Mouse (Mus musculus) intestine, embryonic 14.5 days (tissue): ENCODE measurements around the gene Robo1. TPM values are rescaled to one million over a fixed set of nuclear protein-coding genes. Genes with fewer than 3 reads are reported as not detected.

Source experiments
- ATAC-seq: fragments of 200-750 bp; cut with Nextera tagmentation; replicated peaks from 2 replicates; pipeline ENCODE4 v1.8.0; 2017; ENCODE audit warnings: low read depth, moderate number of reproducible peaks, moderate TSS enrichment, moderate library complexity; ENCODE audit not compliant: low FRiP score, low TSS enrichment
- DNase-seq: peaks from one replicate; pipeline ENCODE4 v3.0.0-alpha.2; 2018; ENCODE audit warnings: low spot score
- H3K27ac ChIP-seq: fragments of 300-500 bp; sonication (generic); 2 replicates; pipeline ENCODE4 v1.5.1; 2014; ENCODE audit warnings: low read depth, mild to moderate bottlenecking, control low read depth
- H3K27me3 ChIP-seq: fragments of 300-500 bp; sonication (generic); replicated peaks from 2 replicates; pipeline ENCODE4 v1.6.1; 2014; ENCODE audit warnings: low read length, control low read depth; ENCODE audit not compliant: control insufficient read depth, insufficient read depth
- H3K36me3 ChIP-seq: fragments of 300-500 bp; sonication (generic); 2 replicates; pipeline ENCODE4 v1.6.1; 2014; ENCODE audit warnings: low read length, control low read depth; ENCODE audit not compliant: control insufficient read depth, insufficient read depth
- H3K4me1 ChIP-seq: fragments of 300-500 bp; sonication (generic); replicated peaks from 2 replicates; pipeline ENCODE4 v1.6.1; 2014; ENCODE audit warnings: low read length, control low read depth, mixed read lengths; ENCODE audit not compliant: control insufficient read depth, insufficient read depth
- H3K4me2 ChIP-seq: fragments of 300-500 bp; sonication (generic); 2 replicates; pipeline ENCODE4 v1.6.1; 2014; ENCODE audit warnings: low read length
- H3K4me3 ChIP-seq: fragments of 300-500 bp; sonication (generic); 2 replicates; pipeline ENCODE4 v1.5.1; 2014; ENCODE audit warnings: low read depth, low read length, control low read depth, mixed read lengths
- H3K9ac ChIP-seq: fragments of 300-500 bp; sonication (generic); 2 replicates; pipeline ENCODE4 v1.6.1; 2014; ENCODE audit warnings: mild to moderate bottlenecking, low read length
- H3K9me3 ChIP-seq: fragments of 300-500 bp; sonication (generic); 2 replicates; pipeline ENCODE4 v1.6.1; 2016; ENCODE audit warnings: low read length, control low read depth; ENCODE audit not compliant: control insufficient read depth
- WGBS: fragments of 180-500 bp; shearing (Covaris S2); extraction: QIAGEN DNeasy Blood & Tissue Kit; methylation state at CpG from one replicate; pipeline ENCODE4 v1.1.7; 2014; 5-methylcytosine and 5-hydroxymethylcytosine counted together
- polyA plus RNA-seq: library from polyadenylated mRNA; unstranded; fragments of >200 nt; fragmentation: Nextera tagmentation; extraction: Ambion mirVana; gene quantifications from 2 replicates; pipeline ENCODE4 v1.2.1, GENCODE M21; 2014

Robo1 gene
- polyA plus RNA-seq, 1 experiment from 2014 or later = 24.1 TPM

DNA sequence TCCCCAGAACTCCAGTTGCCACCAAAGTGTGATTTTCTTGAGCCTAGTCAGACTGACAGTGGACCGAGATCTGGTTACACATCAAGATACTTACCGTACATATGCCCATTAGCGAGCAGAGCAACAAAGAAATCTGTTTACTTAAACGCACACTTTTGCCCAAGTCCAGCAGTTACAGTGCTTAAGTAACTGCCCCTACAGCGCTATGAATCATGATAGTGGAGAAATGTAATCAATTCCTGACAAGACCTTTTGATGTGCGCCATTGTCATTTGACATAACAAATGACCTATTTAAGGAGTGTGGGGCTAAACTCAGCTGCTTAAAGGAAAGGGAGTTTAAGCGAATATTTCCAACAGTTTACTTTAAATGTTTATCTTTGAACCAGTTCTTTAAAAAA lies 104.8 kb downstream of the Robo1 start:
- Histone ChIP-seq H3K4me3 (no peak overlapping the region), H3K27me3 (no peaks in the 10 kb centered on the region), H3K9ac (no peak overlapping the region), H3K9me3 (no peaks in the 10 kb centered on the region), H3K4me1 (peaks cover 4% of the 10 kb centered on the region; the same call in 1 of the 2 replicates), H3K27ac (no peak overlapping the region), H3K4me2 (0 out of 2 replicates have a peak overlapping the region, but pooled peaks have one; percentile 3), H3K36me3 (no peaks in the 10 kb centered on the region)
- ATAC-seq (no peak), DNase-seq (no peak)
- WGBS = 22% methylated on average over 7 of the region's 7 CpGs

DNA sequence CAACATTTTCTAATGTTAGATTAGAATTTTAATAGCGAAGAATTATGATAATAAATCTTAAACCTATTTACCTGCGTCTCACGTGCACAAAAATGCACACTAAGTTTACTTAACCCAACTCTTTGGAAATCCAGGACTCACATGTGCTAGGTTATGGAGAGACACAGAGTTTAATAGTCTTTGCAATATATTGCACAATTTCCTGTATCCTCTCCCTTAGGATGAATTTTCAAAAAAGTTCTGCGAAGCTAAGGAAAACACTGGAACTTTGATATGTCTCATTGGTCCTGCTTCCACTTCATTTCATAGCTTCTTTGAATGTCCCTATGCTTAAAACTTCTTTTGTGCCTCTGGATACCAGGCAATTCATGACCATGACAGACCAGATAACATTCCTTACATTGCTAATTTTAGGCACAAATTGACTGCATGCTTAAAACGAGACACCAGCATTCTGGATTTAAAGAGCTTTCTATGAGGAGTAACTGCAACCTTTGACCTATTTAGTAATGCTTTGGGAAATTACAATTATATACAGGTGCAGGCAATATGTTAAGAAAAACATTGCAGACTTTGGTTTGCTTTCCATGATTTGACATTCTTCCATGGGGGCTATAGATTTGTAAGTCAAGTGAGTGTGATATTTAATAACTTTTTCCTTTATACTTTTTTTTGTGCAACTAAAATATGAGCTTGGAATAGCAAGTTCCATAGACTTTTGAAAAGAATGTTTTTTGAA lies 111.4 kb downstream of the Robo1 start:
- H3K27me3 ChIP-seq = no peaks in the 10 kb centered on the region
- H3K4me3 ChIP-seq = no peak overlapping the region
- H3K4me1 ChIP-seq = no peaks in the 10 kb centered on the region
- no peaks in the 10 kb centered on the region for H3K9me3 ChIP-seq
- no peak overlapping the region for H3K9ac ChIP-seq
- no peak for DNase-seq
- H3K36me3 ChIP-seq = no peaks in the 10 kb centered on the region
- 73% methylated on average over 5 of the region's 5 CpGs for WGBS
- no peak overlapping the region for H3K4me2 ChIP-seq
- ATAC-seq = no peak
- no peak overlapping the region for H3K27ac ChIP-seq

DNA sequence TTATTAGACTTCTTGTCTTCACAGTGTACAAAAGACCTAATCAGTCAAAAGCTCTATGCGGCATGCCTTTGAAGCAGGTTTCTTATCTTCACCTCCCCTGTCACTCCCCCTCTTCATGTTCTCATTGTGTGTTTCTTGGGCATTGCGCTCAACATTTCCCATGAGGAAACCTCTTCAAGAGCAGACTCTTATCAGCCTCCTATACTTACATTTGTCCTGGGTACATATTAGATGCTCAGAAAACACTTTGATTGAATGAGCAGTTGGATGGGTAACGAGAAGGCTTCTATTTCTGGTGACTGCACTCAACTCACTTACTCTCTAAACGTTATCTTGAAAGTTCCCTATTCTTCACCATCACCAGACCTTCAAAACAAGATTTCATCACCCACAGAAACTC lies 114.3 kb downstream of the Robo1 start:
- Histone ChIP-seq H3K36me3 (no peaks in the 10 kb centered on the region), H3K9me3 (no peaks in the 10 kb centered on the region), H3K4me1 (no peaks in the 10 kb centered on the region), H3K4me3 (no peak overlapping the region), H3K4me2 (no peak overlapping the region), H3K9ac (no peak overlapping the region), H3K27ac (no peak overlapping the region), H3K27me3 (no peaks in the 10 kb centered on the region)
- 65% methylated on average over 4 of the region's 4 CpGs for WGBS
- ATAC-seq (no peak), DNase-seq (no peak)

DNA sequence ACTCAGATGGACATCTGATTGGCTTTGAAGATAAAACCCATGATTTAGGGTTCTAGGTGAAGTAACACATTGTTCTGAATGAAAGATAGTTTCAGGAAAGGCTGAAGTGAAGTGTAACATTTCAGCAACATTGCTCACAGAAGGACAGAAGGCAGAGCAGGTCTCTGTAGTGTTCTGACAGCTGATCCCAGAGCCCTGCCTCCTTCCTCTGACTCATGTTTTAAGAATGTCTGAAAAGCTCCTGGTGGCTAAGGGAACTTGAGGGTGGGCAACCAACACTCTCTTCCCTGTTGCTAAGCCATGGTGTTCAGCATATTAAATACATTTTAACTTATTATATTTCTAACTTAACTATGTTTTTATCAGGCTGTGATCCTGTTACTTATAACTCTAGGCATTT lies 126.3 kb downstream of the Robo1 start:
- no peak overlapping the region for H3K9ac ChIP-seq
- H3K4me3 ChIP-seq = no peak overlapping the region
- no peaks in the 10 kb centered on the region for H3K27me3 ChIP-seq
- no peak for ATAC-seq
- H3K4me2 ChIP-seq = no peak overlapping the region
- H3K36me3 ChIP-seq = no peaks in the 10 kb centered on the region
- H3K4me1 ChIP-seq = no peaks in the 10 kb centered on the region
- no peak overlapping the region for H3K27ac ChIP-seq
- no peaks in the 10 kb centered on the region for H3K9me3 ChIP-seq
- DNase-seq = no peak

DNA sequence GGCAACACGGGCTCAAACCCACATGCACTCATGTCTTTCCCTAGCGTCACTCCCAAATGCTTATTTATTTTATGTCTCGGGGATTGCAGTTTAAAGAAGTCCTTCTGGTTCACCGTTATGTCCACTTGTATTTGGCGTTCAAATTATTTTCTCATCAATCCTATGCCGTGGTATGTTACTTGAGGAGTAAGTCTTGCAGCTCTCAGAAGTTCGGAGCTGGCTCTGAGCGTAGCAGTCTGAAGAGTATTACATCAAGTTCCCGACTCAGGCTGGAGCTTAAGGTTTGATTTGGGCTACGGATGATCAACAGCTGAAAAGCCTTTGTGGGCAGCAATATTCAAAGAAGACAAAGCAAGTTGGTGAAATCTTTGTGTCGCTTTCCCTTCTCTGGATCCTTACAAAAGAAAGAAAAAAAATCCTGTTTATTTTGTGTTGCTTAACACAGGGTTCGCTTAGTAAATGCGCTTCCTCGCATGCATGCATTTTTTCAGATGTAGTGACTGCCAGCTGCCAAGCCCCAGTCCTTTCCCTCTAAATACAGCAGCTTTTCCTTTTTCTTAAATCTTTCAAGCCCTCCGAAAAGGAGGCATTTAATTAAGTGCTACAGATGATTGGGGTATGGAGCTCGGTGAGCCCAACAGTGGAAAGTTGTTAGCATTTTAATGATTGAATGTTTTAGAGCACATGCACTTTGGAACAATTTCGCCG lies 136.5 kb downstream of the Robo1 start:
- no peak overlapping the region for H3K9ac ChIP-seq
- no peaks in the 10 kb centered on the region for H3K9me3 ChIP-seq
- peak overlapping the region; percentile 34 for H3K4me2 ChIP-seq
- H3K27ac ChIP-seq = no peak overlapping the region
- no peak overlapping the region for H3K4me3 ChIP-seq
- DNase-seq (no peak), ATAC-seq (no peak)
- 62% methylated on average over 18 of the region's 18 CpGs for WGBS
- no peaks in the 10 kb centered on the region for H3K4me1 ChIP-seq
- no peaks in the 10 kb centered on the region for H3K36me3 ChIP-seq
- H3K27me3 ChIP-seq = no peaks in the 10 kb centered on the region

DNA sequence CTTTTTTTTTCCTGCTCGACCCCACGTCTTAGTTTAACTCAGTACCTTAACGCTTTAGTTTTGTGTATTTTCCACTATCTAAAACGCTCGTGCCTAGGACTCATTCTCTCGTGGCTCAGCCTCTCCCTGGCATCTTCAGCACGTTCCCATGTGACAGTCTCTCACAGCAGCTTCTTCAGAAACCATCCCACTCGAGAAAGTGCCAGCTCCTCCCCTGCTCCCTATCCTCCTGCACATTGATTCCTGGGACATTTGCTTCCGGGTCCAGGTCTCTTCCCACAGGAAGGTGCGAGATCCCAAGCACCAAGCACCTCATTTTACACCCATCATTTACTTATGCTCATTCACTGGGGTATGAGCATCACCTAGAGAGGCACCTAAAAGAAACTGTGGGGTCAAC lies 150.0 kb downstream of the Robo1 start:
- no peak for ATAC-seq
- 46% methylated on average over 10 of the region's 10 CpGs for WGBS

DNA sequence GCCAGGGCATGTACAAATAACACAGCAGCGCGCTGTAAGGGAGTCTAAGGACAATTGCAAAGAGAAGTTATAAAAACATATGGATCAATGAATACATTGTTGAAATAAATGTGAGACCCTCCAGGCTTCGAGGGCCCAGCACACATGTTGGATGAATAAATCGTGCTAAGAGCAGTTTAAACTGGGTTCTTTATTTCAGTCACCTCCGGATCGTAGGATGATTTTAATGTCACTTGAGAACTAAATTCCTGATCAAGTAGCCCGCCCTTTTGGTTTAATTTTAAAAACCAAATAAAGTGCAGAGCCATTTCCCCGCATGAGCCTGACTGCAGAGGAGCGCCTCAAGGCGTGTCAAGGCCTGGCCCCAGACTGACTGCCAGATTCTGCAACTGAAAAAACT lies 150.5 kb downstream of the Robo1 start:
- Histone ChIP-seq H3K9ac (no peak overlapping the region), H3K4me1 (no peaks in the 10 kb centered on the region), H3K27ac (no peak overlapping the region), H3K4me2 (no peak overlapping the region), H3K9me3 (no peaks in the 10 kb centered on the region), H3K36me3 (no peaks in the 10 kb centered on the region), H3K27me3 (no peaks in the 10 kb centered on the region), H3K4me3 (no peak overlapping the region)
- DNase-seq (no peak), ATAC-seq (no peak)
- WGBS = 49% methylated on average over 10 of the region's 10 CpGs

More for the DNA sequence above, 150.0 kb downstream of the Robo1 start:
- Histone ChIP-seq H3K4me1 (no peaks in the 10 kb centered on the region), H3K4me3 (no peak overlapping the region), H3K4me2 (no peak overlapping the region), H3K36me3 (no peaks in the 10 kb centered on the region), H3K27me3 (no peaks in the 10 kb centered on the region), H3K9me3 (no peaks in the 10 kb centered on the region), H3K27ac (no peak overlapping the region), H3K9ac (no peak overlapping the region)
- DNase-seq = no peak

DNA sequence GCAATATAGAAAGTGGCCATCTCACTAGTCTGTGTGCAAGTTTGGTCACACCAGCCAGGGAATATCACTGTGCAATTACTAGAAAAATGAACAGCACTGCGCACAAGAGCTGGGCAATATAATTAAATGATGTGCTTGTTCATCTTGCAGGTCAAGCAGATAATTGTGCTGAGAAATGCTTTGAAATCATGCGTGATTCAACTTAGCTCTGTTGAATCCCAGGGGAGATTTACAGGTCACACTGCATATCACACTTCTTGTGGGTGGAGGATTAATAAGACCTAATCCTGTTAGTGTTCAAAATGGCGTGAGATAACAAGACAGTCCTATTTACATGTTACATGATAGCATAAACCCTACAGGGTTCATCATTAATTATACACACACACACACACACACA lies 157.6 kb downstream of the Robo1 start:
- no peaks in the 10 kb centered on the region for H3K36me3 ChIP-seq
- ATAC-seq (no peak), DNase-seq (no peak)
- H3K9ac ChIP-seq = no peak overlapping the region
- H3K4me3 ChIP-seq = no peak overlapping the region
- WGBS = 81% methylated on average over 3 of the region's 3 CpGs
- H3K4me1 ChIP-seq = peaks cover 2% of the 10 kb centered on the region; the same call in 1 of the 2 replicates
- no peak overlapping the region for H3K27ac ChIP-seq
- H3K9me3 ChIP-seq = no peaks in the 10 kb centered on the region
- no peaks in the 10 kb centered on the region for H3K27me3 ChIP-seq
- no peak overlapping the region for H3K4me2 ChIP-seq
